Comparison of ENCODE assay signal across 8 mouse cellular contexts in the genomic region with DNA sequence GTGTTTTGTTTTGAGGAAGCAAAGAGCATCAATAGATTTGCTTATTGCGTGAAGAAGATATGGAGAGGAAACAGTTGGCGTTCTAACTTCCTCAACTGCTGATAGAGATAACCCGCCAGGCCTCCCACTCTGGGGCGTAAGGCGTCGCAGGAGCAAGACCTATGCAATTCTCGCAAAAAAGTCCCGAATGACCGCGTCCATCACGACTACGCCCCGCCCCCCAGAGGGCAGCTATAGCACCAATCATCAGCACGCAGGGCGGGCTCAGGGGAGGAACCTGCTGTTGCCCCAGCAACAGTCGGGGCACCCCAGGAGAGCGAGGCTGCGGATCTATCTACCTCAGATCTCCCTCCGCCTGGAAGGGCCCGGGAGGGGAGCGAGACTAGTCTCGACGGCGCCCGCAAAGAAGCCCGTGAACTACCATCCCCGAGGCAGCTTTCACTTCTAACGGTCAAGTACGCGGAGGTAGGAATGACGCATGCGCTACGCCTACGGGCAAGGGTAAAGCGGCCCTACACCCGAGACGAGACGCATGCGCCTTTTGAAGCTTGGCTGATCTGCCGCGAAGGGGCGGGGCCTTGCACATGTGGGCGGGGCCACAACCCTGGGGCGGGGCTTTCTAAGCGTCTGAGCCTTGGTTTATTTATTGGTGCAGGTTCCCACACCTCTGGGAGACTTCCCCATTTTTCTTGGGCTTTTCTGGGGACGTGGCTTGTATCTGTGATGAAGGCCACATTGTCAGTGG. TPM values are rescaled to one million over a fixed set of nuclear protein-coding genes. Genes with fewer than 3 reads are reported as not detected.
DNase-seq lines count a peak whose midpoint lies in the region; ATAC-seq lines count a peak whose summit lies in the region.

A gene (plus strand): TSS at position 267 of the 745 bp plus-strand sequence.

- H3K4me1 ChIP-seq in megakaryocyte, embryonic 14.5 days: peaks cover 91% of the 10 kb centered on the region

- ATAC-seq in common myeloid progenitor, adult 5-6 weeks (replicated peaks; ENCODE audit: low read depth, poor library complexity, severe bottlenecking): peak; percentile 70

- peak within 1 kb of the TSS; percentile 95 for H3K4me3 ChIP-seq in megakaryocyte, embryonic 14.5 days (replicated peaks)

- H3K36me3 ChIP-seq in megakaryocyte, embryonic 14.5 days (replicated peaks; ENCODE audit: low read length): peaks cover 16% of the 10 kb centered on the region

- H3K27me3 ChIP-seq in megakaryocyte, embryonic 14.5 days (replicated peaks): no peaks in the 10 kb centered on the region

- peak; percentile 98 for DNase-seq in ZHBTc4 (ENCODE audit: low read depth, low spot score)
- DNase-seq in gastrocnemius, adult 8-10 months (ENCODE audit: low spot score in 2 of 2): peak; percentile 94 to 95
- DNase-seq in hindlimb bud, embryonic 11.5 days (ENCODE audit: extremely low spot score, low read depth, low spot score): peak; percentile 84
- DNase-seq in left cerebral cortex, adult 8-10 months (ENCODE audit: low spot score in 2 of 2): peak; percentile 93 to 95
- peak; percentile 95 to 96 for DNase-seq in right cerebral cortex, postnatal 10 days (ENCODE audit: low spot score in 2 of 2)
- peak; percentile 98 for DNase-seq in urinary bladder, postnatal 25 days (ENCODE audit: low spot score)

- H3K9me3 ChIP-seq in megakaryocyte, embryonic 14.5 days: no peaks in the 10 kb centered on the region

RNA-seq across cellular contexts. Expression of the gene that starts here (rescaled TPM):
- 39.3 and 60.3 TPM in 2 replicates for total RNA-seq in common myeloid progenitor, adult 5-6 weeks (2017)
- total RNA-seq in gastrocnemius, adult 8-10 months (2022): 10 to 100 TPM in 1 of 4 experiments, 1 to 10 TPM in 3; 6.6 to 10.6 (median 6.8) TPM
- 10 to 100 TPM; 25.3 to 29.6 (median 28.6) TPM for total RNA-seq in left cerebral cortex, adult 8-10 months (2022)
- polyA plus RNA-seq in megakaryocyte, embryonic 14.5 days (2012; ENCODE audit: insufficient read depth, low replicate concordance): 89.8 and 105 TPM in 2 replicates

Comparison
In these comparisons a context has a peak if more than half of its experiments do, and no peak if none do; other contexts are left out.
1. Peak in every context shown above with its lines: DNase-seq, ATAC-seq and H3K4me3 ChIP-seq.